ENCODE assay signal across 7 mouse cellular contexts in the genomic region with DNA sequence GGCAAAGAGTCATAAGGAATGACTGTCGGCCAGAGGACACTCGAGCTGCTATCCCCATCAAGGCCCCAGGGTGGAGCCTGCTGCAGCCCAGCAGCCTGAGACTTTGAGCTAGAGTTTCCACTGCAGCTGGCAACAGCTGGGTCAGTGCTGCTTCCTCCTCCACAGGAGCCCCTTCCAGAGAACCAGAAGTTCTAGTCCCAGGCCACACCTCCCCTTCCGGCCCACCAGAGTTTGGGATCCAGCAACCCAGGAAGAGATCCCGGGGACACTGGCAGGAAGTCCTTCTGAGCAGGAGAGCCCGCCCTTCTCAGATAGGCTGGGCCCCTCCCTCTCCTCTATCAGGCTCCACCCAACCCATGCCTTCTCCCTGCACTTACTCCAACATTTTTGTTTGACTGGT. TPM values are rescaled to one million over a fixed set of nuclear protein-coding genes. Genes with fewer than 3 reads are reported as not detected.
DNase-seq lines count a peak whose midpoint lies in the region; ATAC-seq and TF ChIP-seq lines count a peak whose summit lies in the region.

No protein-coding gene starts in this region.

- H3K4me3 ChIP-seq in lung, embryonic 16.5 days (ENCODE audit: low read length), result peak overlapping the region; percentile 25
- H3K4me3 ChIP-seq in small intestine, adult 2 months (ENCODE audit: low read depth, low read length), result peak overlapping the region; percentile 60

- 2% methylated on average over 5 of the region's 5 CpGs for WGBS in lung, embryonic 16.5 days
- WGBS in small intestine, adult 2 months, result 1% methylated on average over 5 of the region's 5 CpGs

- DNase-seq in R1 (ENCODE audit: low read depth, low spot score), result peak; percentile 99
- DNase-seq in c-Kit-negative CD71-positive TER-119-positive erythroid progenitor cells, embryonic 14.5 days (ENCODE audit: low read depth, low spot score), result peak; percentile 65
- DNase-seq in gastrocnemius, postnatal 36 days, result peak; percentile 68 to 86
- peak; percentile 74 for DNase-seq in kidney, adult 18-20 months
- DNase-seq in right cerebral cortex, adult 18-20 months, result no peak

- intact Hi-C loops in gastrocnemius, postnatal 36 days (cut with DNase I), result no loop called here

- peaks cover 12% of the 10 kb centered on the region for H3K4me1 ChIP-seq in lung, embryonic 16.5 days (replicated peaks; ENCODE audit: control insufficient read depth, insufficient read depth, low read length)
- H3K4me1 ChIP-seq in small intestine, adult 2 months (ENCODE audit: control insufficient read depth, insufficient read depth, insufficient read length, low read length), result peaks cover 5% of the 10 kb centered on the region; the same call in 1 of the 2 replicates

- ATAC-seq in lung, embryonic 16.5 days (ENCODE audit: low read depth), result peak; percentile 98

- peak overlapping the region; percentile 40 for H3K9ac ChIP-seq in lung, embryonic 16.5 days (ENCODE audit: low read length)

- peak; percentile 56; the same call in 1 of the 2 replicates for TF ChIP-seq CTCF in small intestine, adult 2 months (IDR thresholded peaks at IDR 0.05; ENCODE audit: extremely low read depth, insufficient read length, insufficient replicate concordance, low read depth, low read length)

- H3K27ac ChIP-seq in lung, embryonic 16.5 days (ENCODE audit: low read length), result peak overlapping the region; percentile 88
- peak overlapping the region; percentile 48 for H3K27ac ChIP-seq in small intestine, adult 2 months (ENCODE audit: insufficient read depth, low read depth, low read length)

- no peaks in the 10 kb centered on the region for H3K27me3 ChIP-seq in lung, embryonic 16.5 days (ENCODE audit: control insufficient read depth, insufficient read depth, low read depth, low read length)
- no peaks in the 10 kb centered on the region for H3K27me3 ChIP-seq in small intestine, adult 2 months (ENCODE audit: control insufficient read depth, insufficient read depth, low read length)

- peak overlapping the region; percentile 37 for H3K4me2 ChIP-seq in lung, embryonic 16.5 days (ENCODE audit: low read depth, low read length)

- H3K36me3 ChIP-seq in lung, embryonic 16.5 days (ENCODE audit: control insufficient read depth, insufficient read depth, low read length), result no peaks in the 10 kb centered on the region
- no peaks in the 10 kb centered on the region for H3K36me3 ChIP-seq in small intestine, adult 2 months (ENCODE audit: control insufficient read depth, insufficient read depth, low read length)

- TF ChIP-seq POLR2A in small intestine, adult 2 months (IDR thresholded peaks at IDR 0.05; ENCODE audit: low read depth, low read length), result 0 out of 2 replicates have a peak, but pooled peaks have one; percentile 22

- H3K9me3 ChIP-seq in lung, embryonic 16.5 days (ENCODE audit: control insufficient read depth, low read length), result no peaks in the 10 kb centered on the region

RNA-seq across cellular contexts. Expression of gene Rbms2, which starts 30.5 kb away (rescaled TPM):
- total RNA-seq in gastrocnemius, postnatal 36 days (2021), result 10 to 100 TPM; 53.4 to 58.1 TPM
- polyA plus RNA-seq in lung, embryonic 16.5 days (2015; fragmentation: Nextera tagmentation; extraction: Ambion mirVana), result 37.4 and 40.7 TPM in 2 replicates
- 20.8 and 34.9 TPM in 2 replicates for polyA plus RNA-seq in small intestine, adult 2 months (2012; rRNA removed)

RNA-seq across cellular contexts. Expression of gene Gls2, which starts 44.7 kb away (rescaled TPM):
- total RNA-seq in gastrocnemius, postnatal 36 days (2021), result under 1 TPM; 0.35 to 0.59 TPM
- polyA plus RNA-seq in lung, embryonic 16.5 days (2015; fragmentation: Nextera tagmentation; extraction: Ambion mirVana), result 1.6 and 1.7 TPM in 2 replicates
- polyA plus RNA-seq in small intestine, adult 2 months (2012; rRNA removed), result 7.5 and 28.7 TPM in 2 replicates

RNA-seq across cellular contexts. Expression of gene Baz2a, which starts 58.2 kb away (rescaled TPM):
- total RNA-seq in gastrocnemius, postnatal 36 days (2021), result 10 to 100 TPM; 11.9 to 14.2 TPM
- polyA plus RNA-seq in lung, embryonic 16.5 days (2015; fragmentation: Nextera tagmentation; extraction: Ambion mirVana), result 10.2 and 11.4 TPM in 2 replicates
- polyA plus RNA-seq in small intestine, adult 2 months (2012; rRNA removed), result 14.1 and 30.8 TPM in 2 replicates
